Mouse (Mus musculus) neural tube, embryonic 15.5 days (tissue): ENCODE measurements around the gene Wap. TPM values are rescaled to one million over a fixed set of nuclear protein-coding genes. Genes with fewer than 3 reads are reported as not detected.

ENCODE experiments used
- ATAC-seq: fragments of 200-750 bp; cut with Nextera tagmentation; 2 replicates; pipeline ENCODE4 v1.8.0; 2017; ENCODE audit warnings: mild to moderate bottlenecking, moderate TSS enrichment, moderate library complexity; ENCODE audit not compliant: low FRiP score
- H3K27ac ChIP-seq: fragments of 300-500 bp; sonication (generic); replicated peaks from 2 replicates; pipeline ENCODE4 v1.5.1; 2015; ENCODE audit warnings: mild to moderate bottlenecking, inconsistent platforms
- H3K27me3 ChIP-seq: fragments of 300-500 bp; sonication (generic); replicated peaks from 2 replicates; pipeline ENCODE4 v1.6.1; 2015; ENCODE audit warnings: inconsistent platforms
- H3K36me3 ChIP-seq: fragments of 300-500 bp; sonication (generic); 2 replicates; pipeline ENCODE4 v1.6.1; 2015; ENCODE audit warnings: inconsistent platforms
- H3K4me1 ChIP-seq: fragments of 300-500 bp; sonication (generic); 2 replicates; pipeline ENCODE4 v1.6.1; 2015; ENCODE audit warnings: inconsistent platforms
- H3K4me2 ChIP-seq: fragments of 300-500 bp; sonication (generic); 2 replicates; pipeline ENCODE4 v1.6.1; 2015; ENCODE audit warnings: inconsistent platforms, mild to moderate bottlenecking, moderate library complexity
- H3K4me3 ChIP-seq: fragments of 300-500 bp; sonication (generic); replicated peaks from 2 replicates; pipeline ENCODE4 v1.5.1; 2015; ENCODE audit warnings: mild to moderate bottlenecking, inconsistent platforms
- H3K9ac ChIP-seq: fragments of 300-500 bp; sonication (generic); replicated peaks from 2 replicates; pipeline ENCODE4 v1.6.1; 2015; ENCODE audit warnings: mild to moderate bottlenecking, inconsistent platforms
- H3K9me3 ChIP-seq: fragments of 300-500 bp; sonication (generic); replicated peaks from 2 replicates; pipeline ENCODE4 v1.6.1; 2016; ENCODE audit warnings: inconsistent platforms
- WGBS: fragments of 180-500 bp; shearing (Covaris S2); methylation state at CpG from one replicate; pipeline ENCODE4 v1.1.7; 2015; ENCODE audit warnings: mixed read lengths; 5-methylcytosine and 5-hydroxymethylcytosine counted together
- polyA plus RNA-seq: library from polyadenylated mRNA; unstranded; fragments of >200 nt; fragmentation: Nextera tagmentation; extraction: Ambion mirVana; gene quantifications from 2 replicates; pipeline ENCODE4 v1.2.1, GENCODE M21; 2015

The Wap gene
- polyA plus RNA-seq, 1 experiment from 2014 or later = not detected

GRCm38 (mm10) chr11:6594845-6595244 is 43.6 kb downstream of the Wap start:
- H3K4me3 ChIP-seq = no peak overlapping the region
- H3K27me3 ChIP-seq = no peaks in the 10 kb centered on the region
- H3K27ac ChIP-seq = no peak overlapping the region
- ATAC-seq = no peak
- 93% methylated on average over 6 of the region's 6 CpGs for WGBS
- no peaks in the 10 kb centered on the region for H3K9me3 ChIP-seq
- H3K4me2 ChIP-seq = no peak overlapping the region
- H3K36me3 ChIP-seq = peaks cover 82% of the 10 kb centered on the region
- peaks cover 25% of the 10 kb centered on the region for H3K4me1 ChIP-seq
- H3K9ac ChIP-seq = no peak overlapping the region

DNA sequence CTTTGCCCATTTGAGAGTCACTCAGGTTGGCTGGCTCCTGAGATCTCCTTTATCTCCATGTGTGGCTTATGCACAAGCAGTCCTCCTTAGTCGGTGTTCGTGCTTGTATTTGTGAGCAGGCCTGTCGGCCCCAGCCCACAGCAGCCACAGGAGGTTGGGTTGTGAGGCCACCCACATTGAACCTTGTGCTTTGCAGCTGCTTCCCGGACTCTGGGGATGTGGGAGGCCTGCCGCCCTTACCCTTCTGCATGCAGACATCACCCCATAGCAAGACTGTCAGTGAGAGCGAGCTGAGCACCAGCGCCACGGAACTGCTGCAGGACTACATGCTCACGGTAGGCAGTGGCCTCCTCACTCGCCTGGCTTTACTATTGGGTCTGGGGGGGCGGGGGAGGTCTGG is 45.0 kb downstream of the Wap start:
- H3K9me3 ChIP-seq = no peaks in the 10 kb centered on the region
- WGBS = 81% methylated on average over 11 of the region's 11 CpGs
- no peak overlapping the region for H3K4me2 ChIP-seq
- no peak overlapping the region for H3K9ac ChIP-seq
- peaks cover 10% of the 10 kb centered on the region for H3K4me1 ChIP-seq
- H3K4me3 ChIP-seq = no peak overlapping the region
- H3K27me3 ChIP-seq = no peaks in the 10 kb centered on the region
- no peak overlapping the region for H3K27ac ChIP-seq
- ATAC-seq = no peak
- peaks cover 91% of the 10 kb centered on the region for H3K36me3 ChIP-seq

DNA sequence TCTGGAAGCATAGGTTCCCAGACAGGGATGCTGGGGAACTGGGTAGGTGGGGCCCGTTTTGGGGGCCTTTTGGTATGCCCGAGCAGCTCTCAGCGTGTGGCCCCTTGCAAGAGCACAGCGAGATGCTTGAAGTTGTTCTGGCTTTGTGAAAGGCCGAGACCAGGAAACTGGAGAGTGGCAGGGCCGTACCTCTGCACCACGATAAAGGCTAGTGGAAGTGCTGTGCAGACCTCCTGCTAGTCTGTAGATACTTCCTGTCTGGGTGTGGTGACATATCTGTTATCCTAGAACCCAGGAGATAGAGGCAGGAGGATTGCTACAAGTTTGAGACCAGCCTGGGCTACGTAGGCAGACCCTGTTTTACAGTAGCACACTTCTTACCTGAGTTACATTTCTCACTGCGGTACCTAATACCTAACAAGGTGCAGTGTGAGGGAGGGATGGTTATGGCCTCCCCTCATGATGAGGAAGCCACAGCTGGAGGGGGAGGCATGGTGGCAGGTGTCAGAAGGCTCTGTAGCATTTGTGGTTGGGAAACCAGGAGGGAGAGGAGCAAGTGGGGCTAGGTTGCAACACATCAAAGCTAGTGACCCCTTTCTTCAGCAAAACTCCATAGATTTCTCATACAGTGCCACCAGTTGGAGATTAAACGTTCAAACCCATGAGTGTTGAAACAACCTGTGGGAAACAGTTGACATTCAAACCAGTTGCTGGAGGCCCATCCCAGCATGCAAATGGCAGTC is 47.3 kb downstream of the Wap start:
- Histone ChIP-seq H3K4me1 (no peaks in the 10 kb centered on the region), H3K9me3 (no peaks in the 10 kb centered on the region), H3K4me2 (no peak overlapping the region), H3K27me3 (no peaks in the 10 kb centered on the region), H3K4me3 (no peak overlapping the region), H3K9ac (no peak overlapping the region), H3K27ac (no peak overlapping the region), H3K36me3 (peaks cover 68% of the 10 kb centered on the region)
- ATAC-seq = no peak
- whole genome bisulfite sequencing = 79% methylated on average over 10 of the region's 10 CpGs

DNA sequence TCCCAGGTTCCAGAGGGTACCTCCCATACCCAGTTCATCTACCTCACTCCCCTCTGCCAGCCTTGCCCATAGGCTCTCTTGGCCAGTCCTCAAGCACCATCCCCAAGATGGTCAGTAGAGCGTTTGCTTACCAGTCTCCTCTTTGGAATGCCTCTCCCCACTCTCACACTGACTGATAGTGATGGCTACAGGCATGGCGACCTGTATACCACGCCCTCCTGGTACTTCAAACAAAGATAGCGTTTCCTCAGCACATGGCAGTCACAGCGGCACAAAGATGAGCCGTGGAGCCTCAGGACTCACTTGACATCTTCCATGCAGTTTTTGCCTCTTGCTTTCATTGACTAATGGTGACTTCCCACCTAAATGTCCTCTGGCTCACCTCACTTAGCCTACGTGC is 48.6 kb downstream of the Wap start:
- H3K4me3 ChIP-seq = no peak overlapping the region
- no peak overlapping the region for H3K9ac ChIP-seq
- no peaks in the 10 kb centered on the region for H3K9me3 ChIP-seq
- H3K4me1 ChIP-seq = no peaks in the 10 kb centered on the region
- 91% methylated on average over 7 of the region's 7 CpGs for WGBS
- no peaks in the 10 kb centered on the region for H3K27me3 ChIP-seq
- H3K36me3 ChIP-seq = peaks cover 67% of the 10 kb centered on the region
- no peak for ATAC-seq
- H3K4me2 ChIP-seq = no peak overlapping the region
- no peak overlapping the region for H3K27ac ChIP-seq

GRCm38 (mm10) chr11:6588295-6588694 is 50.1 kb downstream of the Wap start:
- H3K4me1 ChIP-seq = no peaks in the 10 kb centered on the region
- no peak overlapping the region for H3K4me2 ChIP-seq
- H3K36me3 ChIP-seq = peaks cover 54% of the 10 kb centered on the region
- no peak for ATAC-seq
- H3K27me3 ChIP-seq = no peaks in the 10 kb centered on the region
- H3K27ac ChIP-seq = no peak overlapping the region
- no peak overlapping the region for H3K9ac ChIP-seq
- H3K9me3 ChIP-seq = no peaks in the 10 kb centered on the region
- WGBS = 96% methylated on average over 7 of the region's 7 CpGs
- no peak overlapping the region for H3K4me3 ChIP-seq

- peaks cover 45% of the 10 kb centered on the region for H3K36me3 ChIP-seq
- 92% methylated on average over 7 of the region's 7 CpGs for WGBS
- H3K27me3 ChIP-seq = no peaks in the 10 kb centered on the region
- H3K27ac ChIP-seq = no peak overlapping the region
- no peaks in the 10 kb centered on the region for H3K4me1 ChIP-seq
- H3K9ac ChIP-seq = no peak overlapping the region
- H3K4me2 ChIP-seq = no peak overlapping the region
- no peak overlapping the region for H3K4me3 ChIP-seq
- ATAC-seq = no peak
- no peaks in the 10 kb centered on the region for H3K9me3 ChIP-seq
Observed at GRCm38 (mm10) chr11:6587249-6587940, 51.0 kb downstream of the Wap start.

DNA sequence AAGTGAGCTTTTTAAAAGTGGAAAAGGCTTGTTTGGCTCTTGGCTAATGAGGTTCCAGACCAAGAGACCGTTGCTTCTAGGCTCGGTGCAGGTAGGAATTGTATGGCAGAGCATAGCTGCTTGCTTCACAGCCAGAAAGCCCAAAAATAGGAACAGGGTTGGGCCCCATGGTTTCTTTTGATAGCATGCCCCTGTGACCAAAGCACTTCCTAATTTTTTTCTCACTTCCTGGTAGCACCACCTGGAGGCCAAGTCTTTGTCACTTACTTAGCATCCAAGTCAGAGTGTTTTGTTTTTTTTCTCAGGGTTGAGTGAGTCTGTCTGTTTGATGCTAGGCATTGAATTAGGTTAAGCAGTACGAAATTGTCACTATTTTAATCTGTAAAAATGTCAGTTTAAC is 51.8 kb downstream of the Wap start:
- Histone ChIP-seq H3K27ac (no peak overlapping the region), H3K9ac (no peak overlapping the region), H3K9me3 (no peaks in the 10 kb centered on the region), H3K4me1 (no peaks in the 10 kb centered on the region), H3K4me3 (no peak overlapping the region), H3K4me2 (no peak overlapping the region), H3K36me3 (peaks cover 38% of the 10 kb centered on the region), H3K27me3 (no peaks in the 10 kb centered on the region)
- 88% methylated on average over 3 of the region's 3 CpGs for WGBS
- ATAC-seq = no peak

- WGBS = 91% methylated on average over 8 of the region's 8 CpGs
- Histone ChIP-seq H3K27ac (no peak overlapping the region), H3K27me3 (no peaks in the 10 kb centered on the region), H3K9ac (no peak overlapping the region), H3K4me2 (no peak overlapping the region), H3K9me3 (no peaks in the 10 kb centered on the region), H3K4me3 (no peak overlapping the region), H3K4me1 (no peaks in the 10 kb centered on the region), H3K36me3 (peaks cover 29% of the 10 kb centered on the region)
- ATAC-seq = no peak
Observed at GRCm38 (mm10) chr11:6585748-6586147, 52.7 kb downstream of the Wap start.

Other genes with a start within 250 kb of the Wap start
- 24.8 and 28.3 TPM in 2 replicates for gene Zmiz2, start 249.6 kb downstream of the Wap start, polyA plus RNA-seq
- gene Ppia, start 223.2 kb downstream of the Wap start, polyA plus RNA-seq = 4,598 and 4,773 TPM in 2 replicates
- 183 and 240 TPM in 2 replicates for gene H2afv, start 194.2 kb downstream of the Wap start, polyA plus RNA-seq
- gene Purb, start 162.7 kb downstream of the Wap start, polyA plus RNA-seq = 11.4 and 14.7 TPM in 2 replicates
- gene Myo1g, start 117.7 kb downstream of the Wap start, polyA plus RNA-seq = 0.37 and 6.2 TPM in 2 replicates
- 96.2 and 107 TPM in 2 replicates for gene Ccm2, start 91.8 kb downstream of the Wap start, polyA plus RNA-seq
- gene Nacad, start 32.6 kb downstream of the Wap start, polyA plus RNA-seq = 66.7 and 78.2 TPM in 2 replicates
- gene Tbrg4, start 12.6 kb downstream of the Wap start, polyA plus RNA-seq = 34.2 and 39.9 TPM in 2 replicates
- 29.9 and 32.1 TPM in 2 replicates for gene Ramp3, start 19.9 kb upstream of the Wap start, polyA plus RNA-seq
- 0.14 TPM in 1 of 2 replicates, not detected in the other for gene Gm11983, start 199.0 kb upstream of the Wap start, polyA plus RNA-seq